Mouse (Mus musculus) kidney, embryonic 16.5 days (tissue): Measurements from ENCODE around the gene Ikzf3. TPM values are rescaled to one million over a fixed set of nuclear protein-coding genes. Genes with fewer than 3 reads are reported as not detected.
A peak's percentile ranks its signal among the peaks of the same experiment; 100 is the strongest.

Experiments used
- ATAC-seq: fragments of 200-750 bp; cut with Nextera tagmentation; 2 replicates; pipeline ENCODE4 v1.8.0; 2017; ENCODE audit warnings: moderate TSS enrichment; ENCODE audit not compliant: low FRiP score, low TSS enrichment
- H3K27ac ChIP-seq: fragments of 300-500 bp; sonication (generic); 2 replicates; pipeline ENCODE4 v1.5.1; 2014; ENCODE audit warnings: low read length
- H3K27me3 ChIP-seq: fragments of 300-500 bp; sonication (generic); 2 replicates; pipeline ENCODE4 v1.6.1; 2014; ENCODE audit warnings: low read length, control low read depth, mixed read lengths; ENCODE audit not compliant: insufficient read depth
- H3K36me3 ChIP-seq: fragments of 300-500 bp; sonication (generic); 2 replicates; pipeline ENCODE4 v1.6.1; 2014; ENCODE audit warnings: low read length, control low read depth, mixed read lengths; ENCODE audit not compliant: insufficient read depth
- H3K4me1 ChIP-seq: fragments of 300-500 bp; sonication (generic); 2 replicates; pipeline ENCODE4 v1.6.1; 2014; ENCODE audit warnings: low read length, control low read depth, mixed read lengths; ENCODE audit not compliant: insufficient read depth
- H3K4me2 ChIP-seq: fragments of 300-500 bp; sonication (generic); replicated peaks from 2 replicates; pipeline ENCODE4 v1.6.1; 2014; ENCODE audit warnings: low read depth, low read length
- H3K4me3 ChIP-seq: fragments of 300-500 bp; sonication (generic); 2 replicates; pipeline ENCODE4 v1.5.1; 2014; ENCODE audit warnings: mild to moderate bottlenecking, low read length
- H3K9ac ChIP-seq: fragments of 300-500 bp; sonication (generic); replicated peaks from 2 replicates; pipeline ENCODE4 v1.6.1; 2014; ENCODE audit warnings: low read length
- H3K9me3 ChIP-seq: fragments of 300-500 bp; sonication (generic); 2 replicates; pipeline ENCODE4 v1.6.1; 2016; ENCODE audit warnings: low read length, control low read depth
- whole genome bisulfite sequencing: fragments of 180-500 bp; shearing (Covaris S2); extraction: QIAGEN DNeasy Blood & Tissue Kit; methylation state at CpG from one replicate; pipeline ENCODE4 v1.1.7; 2014; 5-methylcytosine and 5-hydroxymethylcytosine counted together
- polyA plus RNA-seq: library from polyadenylated mRNA; unstranded; fragments of >200 nt; fragmentation: Nextera tagmentation; extraction: Ambion mirVana; gene quantifications from 2 replicates; pipeline ENCODE4 v1.2.1, GENCODE M21; 2015

Ikzf3 gene
- polyA plus RNA-seq, 1 experiment from 2014 or later = 0.44 TPM

DNA sequence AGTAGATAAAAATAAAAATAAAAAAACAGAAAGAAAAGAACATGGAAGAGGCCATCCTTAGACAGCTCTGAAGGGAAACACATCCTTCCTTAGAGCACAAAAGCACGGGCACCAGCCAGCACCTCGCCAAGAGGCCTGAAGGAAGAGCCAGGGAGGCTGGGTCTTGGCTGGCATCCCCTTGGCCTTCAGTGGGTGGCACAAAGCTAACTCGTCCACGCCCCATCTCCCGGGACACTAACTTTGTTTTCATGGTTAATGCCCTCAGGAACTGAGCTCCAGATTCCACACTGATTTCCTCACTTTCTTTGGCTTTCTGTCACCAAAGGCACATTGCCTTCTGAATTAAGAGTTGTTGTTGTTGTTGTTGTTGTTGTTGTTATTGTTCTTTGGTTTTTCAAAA is 31.9 kb upstream of the Ikzf3 start:
- Histone ChIP-seq H3K27ac (no peak overlapping the region), H3K4me1 (no peaks in the 10 kb centered on the region), H3K9me3 (no peaks in the 10 kb centered on the region), H3K4me2 (no peak overlapping the region), H3K4me3 (no peak overlapping the region), H3K9ac (no peak overlapping the region), H3K36me3 (peaks cover 9% of the 10 kb centered on the region), H3K27me3 (no peaks in the 10 kb centered on the region)
- WGBS = 79% methylated on average over 5 of the region's 5 CpGs
- ATAC-seq = no peak

DNA sequence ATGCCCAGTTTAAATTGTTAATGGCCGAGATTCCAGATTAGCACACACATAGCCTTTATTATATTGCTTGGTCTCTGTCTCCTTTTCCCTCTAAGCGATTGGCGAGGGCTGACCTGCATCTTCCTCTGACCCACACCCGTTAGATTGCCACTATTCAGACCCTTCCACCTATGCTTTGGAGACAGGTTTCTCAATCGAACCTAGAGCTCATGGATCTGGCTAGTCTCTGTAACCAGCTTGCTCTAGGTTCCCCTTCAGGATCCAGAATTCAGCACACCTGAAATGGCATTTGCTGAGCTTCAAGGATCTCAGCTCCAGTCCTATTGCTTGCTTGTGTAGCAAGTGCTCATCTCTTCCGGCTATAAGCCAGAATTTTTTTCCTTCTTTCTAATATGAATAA is 23.6 kb upstream of the Ikzf3 start:
- no peaks in the 10 kb centered on the region for H3K4me1 ChIP-seq
- H3K9me3 ChIP-seq = no peaks in the 10 kb centered on the region
- H3K27ac ChIP-seq = no peak overlapping the region
- H3K4me2 ChIP-seq = no peak overlapping the region
- no peak overlapping the region for H3K4me3 ChIP-seq
- H3K9ac ChIP-seq = no peak overlapping the region
- ATAC-seq = no peak
- no peaks in the 10 kb centered on the region for H3K36me3 ChIP-seq
- no peaks in the 10 kb centered on the region for H3K27me3 ChIP-seq
- 79% methylated on average over 6 of the region's 6 CpGs for WGBS

DNA sequence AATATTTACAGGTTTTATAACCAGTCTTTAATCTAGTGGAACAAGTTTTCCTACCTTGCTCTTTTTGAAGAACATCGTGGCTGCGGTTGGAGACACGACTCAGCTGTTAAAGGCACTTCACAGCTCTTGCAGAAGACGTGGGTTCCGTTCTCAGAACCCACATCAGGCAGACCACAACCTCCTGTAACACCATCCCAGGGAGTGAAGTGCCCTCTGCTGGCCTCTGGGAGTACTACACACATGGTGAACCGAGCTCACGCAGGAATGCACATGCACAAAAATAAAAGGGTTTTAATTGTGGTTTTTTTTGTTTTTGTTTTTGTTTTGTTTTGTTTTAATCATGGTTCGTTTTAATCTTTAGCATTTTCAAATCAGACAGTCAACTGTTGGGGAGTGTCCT is 22.5 kb upstream of the Ikzf3 start:
- Histone ChIP-seq H3K27ac (no peak overlapping the region), H3K4me1 (no peaks in the 10 kb centered on the region), H3K36me3 (no peaks in the 10 kb centered on the region), H3K9me3 (no peaks in the 10 kb centered on the region), H3K27me3 (no peaks in the 10 kb centered on the region), H3K9ac (no peak overlapping the region), H3K4me2 (no peak overlapping the region), H3K4me3 (no peak overlapping the region)
- 88% methylated on average over 8 of the region's 8 CpGs for WGBS
- no peak for ATAC-seq

DNA sequence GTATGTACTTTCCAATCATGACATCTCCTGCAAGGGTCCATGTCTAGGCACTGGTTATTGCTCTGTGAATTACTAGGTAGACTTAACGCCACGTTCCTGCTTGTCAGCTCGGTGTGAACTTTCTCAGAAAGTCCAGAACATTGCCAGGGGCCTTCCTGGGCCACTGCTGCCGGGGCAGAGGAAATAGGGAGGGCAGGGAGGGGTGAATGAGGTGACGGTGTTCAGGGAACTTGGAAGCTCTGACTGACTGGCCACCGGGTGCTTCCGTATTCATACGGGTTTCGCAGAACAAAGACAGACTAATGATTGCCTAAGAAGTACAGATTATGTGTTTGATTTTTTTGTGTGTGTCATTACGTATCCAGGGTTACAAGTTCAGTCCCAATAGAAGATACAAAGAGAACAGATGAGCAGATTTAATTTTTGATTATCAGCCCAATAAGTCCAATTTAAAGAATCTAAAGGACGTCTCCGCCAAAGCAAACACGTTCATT is 18.1 kb upstream of the Ikzf3 start:
- H3K27ac ChIP-seq = no peak overlapping the region

DNA sequence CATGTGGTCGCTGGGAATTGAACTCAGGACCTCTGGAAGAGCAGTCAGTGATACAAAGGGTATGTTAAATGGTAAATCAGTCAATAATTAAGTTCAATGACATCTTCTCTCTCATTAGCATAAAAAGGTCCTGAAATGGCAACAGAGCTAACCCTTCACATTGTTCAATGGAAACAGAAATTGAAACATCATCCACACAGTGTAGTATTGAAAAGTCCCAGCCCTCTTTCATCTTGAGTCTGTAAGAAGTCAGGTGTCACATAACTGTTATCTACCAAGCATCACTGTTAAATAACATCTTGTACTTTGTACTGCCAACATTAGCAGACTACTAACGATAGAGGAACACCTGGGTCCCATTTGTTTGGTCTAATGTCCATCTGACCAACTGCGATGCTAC is 17.2 kb upstream of the Ikzf3 start:
- Histone ChIP-seq H3K9me3 (no peaks in the 10 kb centered on the region), H3K4me1 (no peaks in the 10 kb centered on the region), H3K4me3 (no peak overlapping the region), H3K27ac (no peak overlapping the region), H3K9ac (no peak overlapping the region), H3K4me2 (no peak overlapping the region), H3K36me3 (no peaks in the 10 kb centered on the region), H3K27me3 (peaks cover 3% of the 10 kb centered on the region; the same call in 1 of the 2 replicates)
- 85% methylated on average over 3 of the region's 3 CpGs for WGBS
- ATAC-seq = no peak

More for the DNA sequence above, 18.1 kb upstream of the Ikzf3 start:
- no peak overlapping the region for H3K4me2 ChIP-seq
- no peaks in the 10 kb centered on the region for H3K36me3 ChIP-seq
- peaks cover 3% of the 10 kb centered on the region; the same call in 1 of the 2 replicates for H3K27me3 ChIP-seq
- no peak overlapping the region for H3K4me3 ChIP-seq
- no peaks in the 10 kb centered on the region for H3K4me1 ChIP-seq
- no peak overlapping the region for H3K9ac ChIP-seq
- ATAC-seq = no peak
- WGBS = 44% methylated on average over 13 of the region's 13 CpGs
- H3K9me3 ChIP-seq = no peaks in the 10 kb centered on the region

DNA sequence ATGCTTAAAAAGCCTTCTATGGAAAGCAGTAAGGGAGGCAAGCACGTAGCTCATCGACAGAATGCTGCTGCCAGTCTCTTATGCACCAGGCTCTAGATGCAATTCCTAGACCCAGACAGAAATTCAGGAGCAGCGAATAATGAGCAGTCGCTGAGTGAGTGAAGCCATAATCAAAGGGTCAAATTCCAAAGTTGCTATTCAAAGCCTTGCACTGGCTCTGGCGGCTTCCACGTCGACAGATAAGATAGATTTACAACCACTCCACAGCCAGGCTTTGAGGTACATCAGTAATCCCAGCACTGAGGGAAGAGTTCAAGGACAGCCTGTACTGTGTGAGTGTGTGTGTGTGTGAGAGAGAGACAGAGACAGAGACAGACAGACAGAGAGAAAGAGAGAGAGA is 15.1 kb upstream of the Ikzf3 start:
- Histone ChIP-seq H3K9ac (no peak overlapping the region), H3K36me3 (no peaks in the 10 kb centered on the region), H3K27me3 (peaks cover 3% of the 10 kb centered on the region; the same call in 1 of the 2 replicates), H3K4me3 (no peak overlapping the region), H3K27ac (no peak overlapping the region), H3K4me1 (no peaks in the 10 kb centered on the region), H3K9me3 (no peaks in the 10 kb centered on the region), H3K4me2 (no peak overlapping the region)
- no peak for ATAC-seq
- 35% methylated on average over 7 of the region's 7 CpGs for WGBS

DNA sequence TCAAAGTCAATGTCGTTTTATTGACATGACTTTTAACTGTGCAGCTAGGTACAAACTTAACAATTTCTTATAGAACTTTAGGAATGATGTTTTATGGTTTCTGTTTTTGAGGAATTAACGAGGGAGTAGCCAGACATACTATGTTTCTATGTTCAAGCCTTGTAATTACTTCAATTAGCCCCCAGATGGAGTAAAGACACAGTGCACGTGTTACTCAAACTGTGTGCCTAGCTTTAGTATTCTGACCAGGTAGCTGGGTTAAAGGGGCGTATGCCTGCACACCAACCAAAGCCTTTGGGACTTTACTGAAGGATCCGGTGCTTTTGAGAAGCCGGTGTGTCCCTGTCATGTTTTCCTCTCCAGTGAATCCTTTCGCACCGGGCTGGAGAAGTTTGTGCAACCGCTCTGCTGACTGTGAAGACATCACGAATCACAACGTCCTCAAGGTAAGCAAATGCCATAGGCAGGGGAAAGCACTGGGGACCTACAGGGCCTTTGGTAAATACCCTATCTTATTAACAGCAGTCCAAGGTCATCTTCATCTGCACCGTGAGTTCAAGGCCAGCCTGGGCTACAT is 9.4 kb upstream of the Ikzf3 start:
- no peak for ATAC-seq
- 66% methylated on average over 12 of the region's 12 CpGs for WGBS

DNA sequence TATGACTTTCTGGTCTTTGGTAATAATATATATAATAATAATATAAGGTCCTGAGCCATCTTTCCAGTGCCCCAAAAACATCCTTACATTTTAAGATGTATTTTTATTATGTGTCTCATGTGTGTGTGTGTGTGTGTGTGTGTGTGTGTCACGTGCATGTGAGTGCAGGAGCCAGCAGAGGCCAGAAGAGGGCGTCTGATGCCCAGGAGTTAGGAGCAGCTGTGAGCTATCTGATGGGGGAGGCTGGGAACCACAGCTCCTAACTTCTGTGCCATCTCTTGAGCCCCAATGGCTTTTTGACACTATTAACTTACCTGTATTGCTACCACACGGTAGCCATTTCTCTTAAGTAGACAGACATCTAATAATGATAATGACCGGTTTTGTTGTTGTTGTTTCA is 8.1 kb upstream of the Ikzf3 start:
- no peaks in the 10 kb centered on the region for H3K9me3 ChIP-seq
- peaks cover 5% of the 10 kb centered on the region; the same call in 1 of the 2 replicates for H3K4me1 ChIP-seq
- no peak overlapping the region for H3K4me2 ChIP-seq
- H3K27me3 ChIP-seq = peaks cover 10% of the 10 kb centered on the region; the same call in 1 of the 2 replicates
- 89% methylated on average over 4 of the region's 4 CpGs for WGBS
- no peaks in the 10 kb centered on the region for H3K36me3 ChIP-seq
- no peak overlapping the region for H3K4me3 ChIP-seq
- ATAC-seq = no peak
- no peak overlapping the region for H3K27ac ChIP-seq
- no peak overlapping the region for H3K9ac ChIP-seq

More for the DNA sequence above, 9.4 kb upstream of the Ikzf3 start:
- Histone ChIP-seq H3K27me3 (peaks cover 3% of the 10 kb centered on the region), H3K4me1 (peaks cover 5% of the 10 kb centered on the region; the same call in 1 of the 2 replicates), H3K9me3 (no peaks in the 10 kb centered on the region), H3K4me3 (no peak overlapping the region), H3K4me2 (no peak overlapping the region), H3K9ac (no peak overlapping the region), H3K27ac (no peak overlapping the region), H3K36me3 (no peaks in the 10 kb centered on the region)

DNA sequence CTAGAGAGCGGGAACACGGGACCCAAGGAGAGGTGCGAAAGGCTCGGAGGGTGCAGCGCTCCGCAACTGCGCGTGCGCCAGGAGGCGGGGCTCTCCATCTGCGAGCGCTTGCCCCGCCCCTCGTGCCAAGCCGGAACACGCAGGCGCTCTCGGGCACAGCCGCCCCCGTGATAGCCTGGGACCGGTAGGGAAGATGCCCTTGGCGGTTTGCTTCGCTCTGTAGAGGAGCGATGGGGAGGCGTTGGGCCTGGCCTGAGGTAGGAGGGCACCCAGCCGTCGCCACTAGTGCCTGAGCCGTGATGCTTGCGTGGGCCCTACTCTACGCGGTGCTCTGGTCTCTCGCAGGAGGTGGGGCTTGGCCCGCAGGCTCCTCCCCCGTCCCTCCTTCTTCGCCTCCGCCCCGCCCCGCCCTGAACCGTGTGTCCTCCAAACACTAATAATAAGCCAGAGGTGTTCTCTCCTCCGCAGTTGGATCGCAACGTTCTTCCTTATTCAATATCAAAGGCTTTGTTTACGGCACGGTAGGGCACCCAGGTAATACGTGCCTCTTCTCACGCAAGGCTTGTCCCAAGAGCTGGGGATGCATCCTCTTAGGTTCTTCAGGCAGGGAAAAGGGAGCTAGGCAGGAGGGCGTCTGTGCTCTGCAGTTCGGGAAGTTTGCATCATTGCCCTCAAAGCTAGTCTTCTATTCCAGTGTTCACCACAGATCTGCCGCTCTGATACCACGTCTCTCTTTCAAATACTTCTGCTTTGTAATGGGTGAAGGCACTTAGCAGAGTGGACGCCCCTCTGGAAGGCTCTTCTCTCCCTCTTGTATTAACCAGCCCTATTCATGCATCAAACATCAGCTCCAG is 5.4 kb upstream of the Ikzf3 start, which contains the start of gene Zpbp2:
Zpbp2 (plus strand) TSS at position 123 of the 854 bp plus-strand sequence.
- Histone ChIP-seq H3K27ac (peak within 1 kb of the TSS; percentile 83), H3K4me1 (peaks cover 5% of the 10 kb centered on the region; the same call in 1 of the 2 replicates), H3K4me2 (peak within 1 kb of the TSS; percentile 86), H3K36me3 (no peaks in the 10 kb centered on the region), H3K4me3 (peak within 1 kb of the TSS; percentile 85), H3K9me3 (no peaks in the 10 kb centered on the region), H3K27me3 (peaks cover 31% of the 10 kb centered on the region), H3K9ac (peak within 1 kb of the TSS; percentile 82)
- ATAC-seq = peak; percentile 98
- under 1% methylated on average over 51 of the region's 51 CpGs for WGBS
